Mouse (Mus musculus) megakaryocyte, adult 5-6 weeks (primary cell): ENCODE measurements at regions not wholly inside any gene's neighbourhood (a gene's known extent, or its start where the extent isn't known, plus 50 kb on each side); places are given as distances from the start of the nearest gene placed in this dataset.
"Not testable (repeated sequence)": the region's sequence is repeated elsewhere in the genome, so short reads cannot be mapped to it uniquely, and the experiment has no call there.

Source experiments
- ATAC-seq: 2 replicates; pipeline ENCODE4 v1.8.0; 2016; ENCODE audit warnings: mild to moderate bottlenecking, inconsistent platforms; ENCODE audit not compliant: poor library complexity, severe bottlenecking

DNA sequence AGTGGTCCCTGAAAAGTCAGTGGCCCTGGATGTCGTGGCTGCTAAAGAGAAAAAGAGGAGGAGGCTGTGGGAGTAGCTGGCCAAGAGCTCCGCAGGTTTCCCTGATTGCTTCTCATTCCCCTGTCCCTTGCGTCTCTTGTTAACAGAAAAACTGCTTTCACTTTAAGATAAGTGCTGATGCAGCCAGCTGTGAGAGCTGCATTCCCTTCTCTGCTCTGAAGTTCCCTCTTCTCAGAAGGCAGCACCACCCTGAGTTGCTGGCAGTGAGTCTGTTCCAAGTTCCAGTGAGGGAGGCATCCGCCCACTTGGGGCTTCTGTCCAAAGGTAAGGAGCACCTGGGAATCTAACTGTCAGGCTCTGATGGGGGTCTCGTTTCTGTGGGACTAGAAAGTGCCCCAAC lies 63.5 kb downstream of the Olfr693 start:
- ATAC-seq: peak; percentile 77

DNA sequence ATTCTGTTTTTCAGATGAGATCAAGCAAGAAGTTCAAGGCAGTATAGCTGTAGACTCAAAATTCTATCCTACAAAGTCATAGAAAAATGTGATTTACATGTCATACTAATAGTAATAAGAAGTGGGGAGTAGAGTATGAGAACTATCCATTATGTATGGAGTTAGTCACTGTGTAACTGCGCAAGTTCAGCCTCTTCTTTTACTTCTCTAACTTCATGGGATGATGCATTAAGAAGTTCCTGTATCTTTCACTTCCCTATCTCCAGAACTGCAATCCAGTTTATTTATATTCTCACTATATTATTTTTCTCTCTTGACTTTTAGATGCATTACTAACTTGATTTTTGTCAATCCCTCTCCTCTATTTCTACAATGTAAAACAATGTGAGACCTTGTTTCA lies 67.7 kb downstream of the Olfr693 start:
- peak; percentile 75 for ATAC-seq

DNA sequence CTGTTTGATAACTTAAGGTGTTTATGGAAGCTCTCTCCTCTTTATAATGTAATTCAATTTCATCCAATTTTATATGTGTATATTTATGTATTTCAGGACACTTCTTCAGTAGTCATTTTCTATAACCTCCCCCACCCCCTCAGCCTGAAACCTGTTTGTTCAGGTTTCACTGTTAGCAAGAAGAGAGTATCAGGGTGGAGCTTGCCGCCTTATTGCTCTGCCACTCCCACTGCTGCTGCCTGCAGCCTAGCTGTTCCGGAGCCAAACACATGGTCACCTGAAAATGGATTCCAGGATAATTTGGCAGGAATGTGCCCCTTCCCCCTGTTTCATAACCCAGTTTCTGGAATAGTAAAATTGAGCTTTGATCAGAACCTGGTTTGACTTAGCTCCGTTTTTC lies 100.0 kb downstream of the Olfr693 start:
- no peak for ATAC-seq

DNA sequence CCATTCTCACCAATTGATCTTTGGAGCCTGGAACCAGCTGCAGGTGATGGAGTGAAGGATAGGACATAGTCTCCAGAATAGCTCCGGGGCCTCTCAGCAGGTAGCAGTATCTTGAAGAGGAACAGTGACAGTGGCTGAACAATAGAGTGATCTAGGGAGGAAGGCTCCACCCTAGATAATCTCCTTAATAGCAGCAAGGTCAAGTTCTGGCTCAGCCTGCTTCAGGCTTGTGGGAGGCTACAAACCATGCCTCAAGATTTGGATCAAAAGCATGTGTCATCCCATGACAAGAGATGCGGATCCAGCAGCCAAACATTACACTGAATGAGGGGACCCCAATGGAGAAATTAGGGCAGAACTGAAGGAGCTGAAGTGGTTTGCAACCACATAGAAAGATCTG lies 112.1 kb downstream of the Olfr693 start:
- ATAC-seq: not testable (repeated sequence)

DNA sequence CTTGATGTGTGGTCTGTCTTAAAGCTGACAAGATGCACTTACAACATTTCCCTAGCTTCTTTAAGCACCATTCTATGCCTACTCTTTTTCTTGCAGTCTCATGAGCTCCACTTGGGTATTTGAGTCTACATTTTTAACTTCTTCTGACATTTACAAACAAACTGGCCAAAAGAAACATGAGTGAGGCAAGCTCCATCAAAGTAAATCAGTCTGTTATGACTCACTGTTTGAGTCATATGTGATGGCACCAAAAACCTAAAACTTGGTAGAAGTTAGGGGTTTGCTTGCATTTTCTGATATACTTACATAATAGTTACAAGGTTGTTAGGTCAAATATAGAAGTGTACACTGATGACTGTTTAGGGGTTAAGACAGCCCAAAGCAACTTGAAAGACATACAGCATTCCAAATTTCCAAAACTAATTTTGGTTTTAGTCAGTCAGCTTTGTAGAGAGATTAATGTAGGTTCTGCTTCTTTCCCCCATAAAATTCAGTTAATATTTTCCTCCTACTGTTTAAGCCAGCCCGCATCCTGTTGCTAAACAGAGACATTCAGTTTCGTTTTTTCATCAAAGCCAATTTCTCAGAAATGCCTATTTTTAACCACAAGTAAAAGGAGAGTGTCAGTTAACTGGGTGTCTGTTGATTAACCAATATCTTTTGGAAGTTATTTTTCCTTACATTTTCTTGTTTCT lies 129.4 kb downstream of the Olfr693 start:
- ATAC-seq: peak; percentile 79

DNA sequence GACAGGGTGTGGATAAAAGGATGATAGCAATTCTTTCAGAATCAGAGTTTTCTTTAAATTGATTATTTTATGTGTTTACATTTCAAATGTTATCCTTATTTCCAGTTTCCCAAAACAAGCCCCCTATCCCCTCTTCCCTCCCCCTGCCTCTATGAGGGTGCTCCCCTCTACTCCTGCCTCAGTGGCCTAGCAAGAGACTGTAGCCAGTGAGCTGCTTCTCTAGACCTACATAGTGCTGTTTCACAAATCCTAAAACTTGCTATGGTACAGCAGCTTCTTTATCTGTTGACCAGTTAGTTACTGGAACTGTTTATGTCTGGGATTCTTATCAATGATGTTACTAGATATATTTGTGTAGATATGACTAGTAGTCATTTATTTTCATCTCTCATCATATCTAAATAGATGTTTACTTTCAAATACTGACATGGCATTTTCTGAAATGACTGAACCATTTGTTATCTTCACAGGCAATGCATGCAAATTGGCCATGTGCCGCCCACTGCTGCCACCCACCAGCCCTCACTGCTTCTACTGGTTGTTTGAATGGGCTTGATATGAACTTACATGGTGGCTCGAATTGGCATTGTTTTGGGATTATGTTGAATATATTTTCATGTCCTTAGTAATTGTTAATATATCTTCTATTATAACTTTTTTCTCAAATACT lies 150.8 kb downstream of the Olfr693 start:
- ATAC-seq: not testable (repeated sequence)

DNA sequence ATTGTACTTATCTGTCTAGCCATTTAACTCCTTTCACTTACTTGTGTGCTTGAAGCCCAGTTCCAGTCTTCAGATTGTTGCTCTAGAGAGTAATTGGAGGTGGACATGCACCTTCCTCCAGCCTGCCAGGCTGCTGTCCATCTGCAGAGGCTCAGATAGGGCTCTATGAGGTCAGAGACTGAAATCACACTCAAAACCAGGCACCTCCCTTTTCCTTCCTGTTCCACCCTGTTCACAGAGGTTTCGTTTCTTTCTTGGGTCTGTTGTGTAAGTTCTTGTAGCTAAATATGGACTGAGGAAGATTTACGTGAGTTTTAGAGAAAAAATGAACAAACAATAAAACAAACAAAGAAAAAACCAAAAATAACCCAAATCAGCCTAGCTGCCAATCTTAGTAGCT lies 151.4 kb downstream of the Olfr693 start:
- peak; percentile 98 for ATAC-seq

DNA sequence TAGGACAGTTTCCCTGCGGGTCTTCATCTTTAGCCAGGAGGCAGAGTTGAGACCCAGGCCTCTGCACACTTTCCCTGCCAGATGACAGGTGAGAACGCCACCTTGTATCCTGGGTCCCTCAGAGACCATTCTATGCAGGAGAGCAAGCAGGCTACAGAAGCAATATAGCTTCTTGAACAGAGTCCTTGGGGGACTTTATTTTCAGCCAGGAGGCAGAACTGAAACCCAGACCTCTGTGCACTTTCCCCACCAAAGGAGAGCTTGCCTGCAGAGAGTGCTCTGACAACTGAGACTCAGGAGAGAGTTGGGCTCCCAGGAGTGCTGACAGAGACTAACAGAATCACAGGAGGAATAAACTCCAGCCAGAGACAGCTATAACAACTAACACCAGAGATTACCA lies 185.5 kb downstream of the Olfr693 start:
- ATAC-seq: no peak
